Mouse (Mus musculus): Measurements from ENCODE around the gene Ptger4. TPM values are rescaled to one million over a fixed set of nuclear protein-coding genes. Genes with fewer than 3 reads are reported as not detected.

Gene Ptger4
- polyA plus RNA-seq, 1 experiment from 2014 or later: 3.0 TPM

GRCm38 (mm10) chr15:5250182-5250581 lies 6.2 kb upstream of the Ptger4 start:
- H3K27ac ChIP-seq: no peak overlapping the region
- H3K9ac ChIP-seq: no peak overlapping the region
- no peaks in the 10 kb centered on the region for H3K36me3 ChIP-seq
- no peak overlapping the region for H3K4me3 ChIP-seq
- 93% methylated on average over 4 of the region's 4 CpGs for WGBS
- H3K27me3 ChIP-seq (replicated peaks): peaks cover 4% of the 10 kb centered on the region; the same call in 1 of the 2 replicates
- ATAC-seq (ENCODE audit: low FRiP score, low read depth): no peak
- H3K9me3 ChIP-seq: no peaks in the 10 kb centered on the region
- H3K4me2 ChIP-seq (replicated peaks): no peak overlapping the region
- H3K4me1 ChIP-seq: no peaks in the 10 kb centered on the region

- Histone ChIP-seq H3K4me2 (replicated peaks) (peak overlapping the region; percentile 94), H3K9ac (0 out of 2 replicates have a peak overlapping the region, but pooled peaks have one; percentile 44), H3K36me3 (no peaks in the 10 kb centered on the region), H3K4me1 (peaks cover 23% of the 10 kb centered on the region), H3K27me3 (replicated peaks) (peaks cover 38% of the 10 kb centered on the region), H3K27ac (no peak overlapping the region), H3K9me3 (no peaks in the 10 kb centered on the region), H3K4me3 (peak overlapping the region; percentile 45)
- peak; percentile 7 for ATAC-seq (ENCODE audit: low FRiP score, low read depth)
- 7% methylated on average over 40 of the region's 40 CpGs for WGBS
Measured at GRCm38 (mm10) chr15:5243036-5243958, 690 bp downstream of the Ptger4 start.

- H3K27me3 ChIP-seq (replicated peaks): peaks cover 38% of the 10 kb centered on the region
- H3K36me3 ChIP-seq: no peaks in the 10 kb centered on the region
- 3% methylated on average over 61 of the region's 61 CpGs for WGBS
Measured at GRCm38 (mm10) chr15:5242241-5243035, 1.5 kb downstream of the Ptger4 start.

GRCm38 (mm10) chr15:5241304-5242201 lies 2.4 kb downstream of the Ptger4 start:
- ATAC-seq (ENCODE audit: low FRiP score, low read depth): no peak; the same call in 1 of the 2 replicates

More at GRCm38 (mm10) chr15:5242241-5243035, 1.5 kb downstream of the Ptger4 start:
- Histone ChIP-seq H3K27ac (no peak overlapping the region), H3K9me3 (no peaks in the 10 kb centered on the region), H3K4me1 (peaks cover 23% of the 10 kb centered on the region), H3K9ac (peak overlapping the region; percentile 56), H3K4me3 (peak overlapping the region; percentile 45), H3K4me2 (replicated peaks) (peak overlapping the region; percentile 94)
- peak; percentile 52 for ATAC-seq (ENCODE audit: low FRiP score, low read depth)

GRCm38 (mm10) chr15:5240360-5240759 lies 3.6 kb downstream of the Ptger4 start:
- H3K36me3 ChIP-seq: no peaks in the 10 kb centered on the region
- no peak for ATAC-seq (ENCODE audit: low FRiP score, low read depth)
- no peak overlapping the region for H3K9ac ChIP-seq
- peaks cover 34% of the 10 kb centered on the region for H3K27me3 ChIP-seq (replicated peaks)
- no peaks in the 10 kb centered on the region for H3K9me3 ChIP-seq
- no peak overlapping the region for H3K27ac ChIP-seq
- H3K4me2 ChIP-seq (replicated peaks): no peak overlapping the region
- H3K4me3 ChIP-seq: no peak overlapping the region
- WGBS: 65% methylated on average over 6 of the region's 6 CpGs
- H3K4me1 ChIP-seq: peaks cover 23% of the 10 kb centered on the region

More at GRCm38 (mm10) chr15:5241304-5242201, 2.4 kb downstream of the Ptger4 start:
- H3K36me3 ChIP-seq: no peaks in the 10 kb centered on the region
- peak overlapping the region; percentile 45 for H3K4me3 ChIP-seq
- H3K9ac ChIP-seq: peak overlapping the region; percentile 56; the same call in 1 of the 2 replicates
- peaks cover 23% of the 10 kb centered on the region for H3K4me1 ChIP-seq
- H3K9me3 ChIP-seq: no peaks in the 10 kb centered on the region
- no peak overlapping the region for H3K27ac ChIP-seq
- WGBS: 22% methylated on average over 12 of the region's 12 CpGs
- peaks cover 38% of the 10 kb centered on the region for H3K27me3 ChIP-seq (replicated peaks)
- H3K4me2 ChIP-seq (replicated peaks): peak overlapping the region; percentile 94

GRCm38 (mm10) chr15:5239901-5240300 lies 4.1 kb downstream of the Ptger4 start:
- peaks cover 23% of the 10 kb centered on the region for H3K4me1 ChIP-seq

GRCm38 (mm10) chr15:5239361-5239760 lies 4.6 kb downstream of the Ptger4 start:
- WGBS: 72% methylated on average over 4 of the region's 4 CpGs
- ATAC-seq (ENCODE audit: low FRiP score, low read depth): no peak
- no peak overlapping the region for H3K27ac ChIP-seq
- H3K4me2 ChIP-seq (replicated peaks): no peak overlapping the region
- no peaks in the 10 kb centered on the region for H3K36me3 ChIP-seq
- H3K27me3 ChIP-seq (replicated peaks): peaks cover 29% of the 10 kb centered on the region
- no peaks in the 10 kb centered on the region for H3K9me3 ChIP-seq
- H3K4me1 ChIP-seq: peaks cover 23% of the 10 kb centered on the region
- H3K9ac ChIP-seq: no peak overlapping the region
- H3K4me3 ChIP-seq: no peak overlapping the region

More at GRCm38 (mm10) chr15:5239901-5240300, 4.1 kb downstream of the Ptger4 start:
- no peak overlapping the region for H3K4me3 ChIP-seq
- no peak overlapping the region for H3K27ac ChIP-seq
- no peaks in the 10 kb centered on the region for H3K9me3 ChIP-seq
- H3K36me3 ChIP-seq: no peaks in the 10 kb centered on the region
- 78% methylated on average over 6 of the region's 6 CpGs for WGBS
- no peak overlapping the region for H3K4me2 ChIP-seq (replicated peaks)
- H3K27me3 ChIP-seq (replicated peaks): peaks cover 34% of the 10 kb centered on the region
- no peak overlapping the region for H3K9ac ChIP-seq
- no peak for ATAC-seq (ENCODE audit: low FRiP score, low read depth)

GRCm38 (mm10) chr15:5238553-5238952 lies 5.4 kb downstream of the Ptger4 start:
- Histone ChIP-seq H3K27me3 (replicated peaks) (peaks cover 23% of the 10 kb centered on the region), H3K4me3 (no peak overlapping the region), H3K9me3 (no peaks in the 10 kb centered on the region), H3K9ac (no peak overlapping the region), H3K36me3 (no peaks in the 10 kb centered on the region), H3K4me2 (replicated peaks) (no peak overlapping the region), H3K4me1 (peaks cover 19% of the 10 kb centered on the region), H3K27ac (no peak overlapping the region)
- WGBS: 90% methylated on average over 4 of the region's 4 CpGs
- ATAC-seq (ENCODE audit: low FRiP score, low read depth): no peak

- H3K9me3 ChIP-seq: no peaks in the 10 kb centered on the region
- no peak overlapping the region for H3K27ac ChIP-seq
- H3K4me3 ChIP-seq: no peak overlapping the region
- no peak overlapping the region for H3K4me2 ChIP-seq (replicated peaks)
- 86% methylated on average over 7 of the region's 7 CpGs for WGBS
- ATAC-seq (ENCODE audit: low FRiP score, low read depth): no peak
- no peaks in the 10 kb centered on the region for H3K36me3 ChIP-seq
- peaks cover 14% of the 10 kb centered on the region for H3K4me1 ChIP-seq
- H3K9ac ChIP-seq: no peak overlapping the region
- H3K27me3 ChIP-seq (replicated peaks): peaks cover 18% of the 10 kb centered on the region
Measured at GRCm38 (mm10) chr15:5238073-5238472, 5.9 kb downstream of the Ptger4 start.

GRCm38 (mm10) chr15:5237012-5237660 lies 6.9 kb downstream of the Ptger4 start:
- H3K36me3 ChIP-seq: no peaks in the 10 kb centered on the region
- no peak overlapping the region for H3K4me2 ChIP-seq (replicated peaks)
- H3K27ac ChIP-seq: no peak overlapping the region
- 74% methylated on average over 7 of the region's 7 CpGs for WGBS
- no peak overlapping the region for H3K9ac ChIP-seq
- H3K4me3 ChIP-seq: no peak overlapping the region
- no peak for ATAC-seq (ENCODE audit: low FRiP score, low read depth)
- no peaks in the 10 kb centered on the region for H3K9me3 ChIP-seq
- H3K4me1 ChIP-seq: peaks cover 5% of the 10 kb centered on the region
- H3K27me3 ChIP-seq (replicated peaks): peaks cover 8% of the 10 kb centered on the region

GRCm38 (mm10) chr15:5236538-5236937 lies 7.4 kb downstream of the Ptger4 start:
- no peaks in the 10 kb centered on the region for H3K36me3 ChIP-seq
- 15% methylated on average over 6 of the region's 6 CpGs for WGBS
- H3K9me3 ChIP-seq: no peaks in the 10 kb centered on the region
- peaks cover 2% of the 10 kb centered on the region for H3K27me3 ChIP-seq (replicated peaks)
- peak; percentile 81; the same call in 1 of the 2 replicates for ATAC-seq (ENCODE audit: low FRiP score, low read depth)
- H3K4me2 ChIP-seq (replicated peaks): no peak overlapping the region
- no peak overlapping the region for H3K27ac ChIP-seq
- no peak overlapping the region for H3K4me3 ChIP-seq
- H3K9ac ChIP-seq: no peak overlapping the region
- no peaks in the 10 kb centered on the region for H3K4me1 ChIP-seq

Data from neural tube, embryonic 12.5 days (tissue).